Mouse (Mus musculus): ENCODE measurements around the gene Ybx1.

DNA sequence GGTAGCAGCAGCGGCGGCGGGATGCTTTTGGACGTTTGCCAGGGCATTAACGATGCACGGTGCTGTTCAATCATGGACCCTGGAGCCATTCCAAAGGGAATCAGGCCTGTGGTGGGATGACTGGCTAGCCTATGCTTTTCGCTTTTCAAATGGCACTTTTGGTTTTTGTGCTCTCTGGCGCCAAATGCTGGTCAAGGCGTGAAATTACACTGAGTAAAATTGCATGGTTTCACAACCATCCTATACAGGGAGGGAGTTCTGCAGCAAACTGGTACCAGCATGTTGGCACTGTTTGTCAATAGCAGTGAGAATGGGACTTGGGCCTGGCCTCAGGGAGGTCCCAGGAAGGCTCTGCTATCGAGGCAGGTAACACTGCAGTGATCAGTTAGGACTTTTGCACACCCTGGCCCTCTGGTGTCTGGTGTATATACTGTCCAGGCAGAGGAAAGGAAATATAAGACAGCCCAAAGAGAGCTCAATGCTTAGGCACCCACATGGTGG lies 44.5 kb upstream of the Ybx1 start:
- peak; percentile 90 for TF ChIP-seq CTCF (IDR thresholded peaks at IDR 0.05)
- TF ChIP-seq EP300 (IDR thresholded peaks at IDR 0.05) = no peak

Data from lung, postnatal 0 days (tissue).